Mouse (Mus musculus): Measurements from ENCODE around the gene Tbx15. TPM values are rescaled to one million over a fixed set of nuclear protein-coding genes. Genes with fewer than 3 reads are reported as not detected.

Gene Tbx15
- polyA plus RNA-seq, 2 experiments = 0.06 TPM; not detected in 1

- Histone ChIP-seq H3K4me1 (replicated peaks; ENCODE audit: control insufficient read depth in 2 of 2, insufficient read depth in 2 of 2, low read length in 1 of 2) (no peaks in the 10 kb centered on the region), H3K27me3 (ENCODE audit: control insufficient read depth, insufficient read depth, low read length) (no peaks in the 10 kb centered on the region), H3K36me3 (replicated peaks; ENCODE audit: control insufficient read depth, insufficient read depth, low read depth) (no peaks in the 10 kb centered on the region), H3K9ac (replicated peaks) (no peak overlapping the region), H3K4me3 (ENCODE audit: insufficient read depth in 1 of 2, low read depth in 2 of 2, low read length in 2 of 2) (no peak overlapping the region), H3K27ac (no peak overlapping the region), H3K4me2 (ENCODE audit: low read depth) (no peak overlapping the region), H3K9me3 (ENCODE audit: control insufficient read depth, low read length) (no peaks in the 10 kb centered on the region)
- 50% methylated on average over 2 of the region's 2 CpGs for WGBS (ENCODE audit: insufficient replicate concordance)
- ATAC-seq (ENCODE audit: insufficient read depth) (no peak), DNase-seq (ENCODE audit: low read depth in 3 of 3, low spot score in 3 of 3) (no peak)
- TF ChIP-seq CTCF (IDR thresholded peaks at IDR 0.05; ENCODE audit: low read depth) (no peak), EP300 (IDR thresholded peaks at IDR 0.05; ENCODE audit: low read depth) (no peak)
Measured at GRCm38 (mm10) chr3:99300846-99301245, 60.7 kb downstream of the Tbx15 start.

- no peak for TF ChIP-seq CTCF (IDR thresholded peaks at IDR 0.05; ENCODE audit: low read depth)
- DNase-seq (ENCODE audit: low read depth in 3 of 3, low spot score in 3 of 3) (no peak), ATAC-seq (ENCODE audit: insufficient read depth) (no peak)
- H3K4me1 ChIP-seq (replicated peaks; ENCODE audit: control insufficient read depth in 2 of 2, insufficient read depth in 2 of 2, low read length in 1 of 2) = no peaks in the 10 kb centered on the region
- H3K36me3 ChIP-seq (replicated peaks; ENCODE audit: control insufficient read depth, insufficient read depth, low read depth) = no peaks in the 10 kb centered on the region
- H3K4me2 ChIP-seq (ENCODE audit: low read depth) = no peak overlapping the region
- H3K4me3 ChIP-seq (ENCODE audit: insufficient read depth in 1 of 2, low read depth in 2 of 2, low read length in 2 of 2) = no peak overlapping the region
- H3K27me3 ChIP-seq (ENCODE audit: control insufficient read depth, insufficient read depth, low read length) = no peaks in the 10 kb centered on the region
- H3K27ac ChIP-seq = no peak overlapping the region
- no peak overlapping the region for H3K9ac ChIP-seq (replicated peaks)
- 33% methylated on average over 2 of the region's 2 CpGs for WGBS (ENCODE audit: insufficient replicate concordance)
- no peaks in the 10 kb centered on the region for H3K9me3 ChIP-seq (ENCODE audit: control insufficient read depth, low read length)
Measured at GRCm38 (mm10) chr3:99310877-99311276, 70.7 kb downstream of the Tbx15 start.

GRCm38 (mm10) chr3:99311943-99312635, 71.9 kb downstream of the Tbx15 start:
- DNase-seq (ENCODE audit: low read depth in 3 of 3, low spot score in 3 of 3) (no peak), ATAC-seq (ENCODE audit: insufficient read depth) (no peak)
- no peak overlapping the region for H3K27ac ChIP-seq
- WGBS (ENCODE audit: insufficient replicate concordance) = 54% methylated on average over 7 of the region's 7 CpGs
- no peaks in the 10 kb centered on the region for H3K36me3 ChIP-seq (replicated peaks; ENCODE audit: control insufficient read depth, insufficient read depth, low read depth)
- no peak overlapping the region for H3K9ac ChIP-seq (replicated peaks)
- no peak overlapping the region for H3K4me3 ChIP-seq (ENCODE audit: insufficient read depth in 1 of 2, low read depth in 2 of 2, low read length in 2 of 2)
- no peak for TF ChIP-seq CTCF (IDR thresholded peaks at IDR 0.05; ENCODE audit: low read depth)
- no peak for TF ChIP-seq EP300 (IDR thresholded peaks at IDR 0.05; ENCODE audit: low read depth)
- H3K9me3 ChIP-seq (ENCODE audit: control insufficient read depth, low read length) = no peaks in the 10 kb centered on the region
- no peaks in the 10 kb centered on the region for H3K27me3 ChIP-seq (ENCODE audit: control insufficient read depth, insufficient read depth, low read length)
- no peaks in the 10 kb centered on the region for H3K4me1 ChIP-seq (replicated peaks; ENCODE audit: control insufficient read depth in 2 of 2, insufficient read depth in 2 of 2, low read length in 1 of 2)
- H3K4me2 ChIP-seq (ENCODE audit: low read depth) = no peak overlapping the region

- H3K4me1 ChIP-seq (replicated peaks; ENCODE audit: control insufficient read depth in 2 of 2, insufficient read depth in 2 of 2, low read length in 1 of 2) = no peaks in the 10 kb centered on the region
- no peak for ATAC-seq (ENCODE audit: insufficient read depth)
- WGBS (ENCODE audit: insufficient replicate concordance) = 49% methylated on average over 2 of the region's 2 CpGs
- H3K4me2 ChIP-seq (ENCODE audit: low read depth) = no peak overlapping the region
- no peaks in the 10 kb centered on the region for H3K36me3 ChIP-seq (replicated peaks; ENCODE audit: control insufficient read depth, insufficient read depth, low read depth)
- TF ChIP-seq CTCF (IDR thresholded peaks at IDR 0.05; ENCODE audit: low read depth) = no peak
- no peak for TF ChIP-seq EP300 (IDR thresholded peaks at IDR 0.05; ENCODE audit: low read depth)
- no peaks in the 10 kb centered on the region for H3K9me3 ChIP-seq (ENCODE audit: control insufficient read depth, low read length)
- no peak for DNase-seq (ENCODE audit: low read depth in 3 of 3, low spot score in 3 of 3)
- H3K9ac ChIP-seq (replicated peaks) = no peak overlapping the region
- H3K4me3 ChIP-seq (ENCODE audit: insufficient read depth in 1 of 2, low read depth in 2 of 2, low read length in 2 of 2) = no peak overlapping the region
- H3K27ac ChIP-seq = no peak overlapping the region
- no peaks in the 10 kb centered on the region for H3K27me3 ChIP-seq (ENCODE audit: control insufficient read depth, insufficient read depth, low read length)
Measured at GRCm38 (mm10) chr3:99322345-99322744, 82.2 kb downstream of the Tbx15 start.

- Histone ChIP-seq H3K27ac (no peak overlapping the region), H3K36me3 (replicated peaks; ENCODE audit: control insufficient read depth, insufficient read depth, low read depth) (no peaks in the 10 kb centered on the region), H3K4me3 (ENCODE audit: insufficient read depth in 1 of 2, low read depth in 2 of 2, low read length in 2 of 2) (no peak overlapping the region), H3K4me1 (replicated peaks; ENCODE audit: control insufficient read depth in 2 of 2, insufficient read depth in 2 of 2, low read length in 1 of 2) (no peaks in the 10 kb centered on the region), H3K9ac (replicated peaks) (no peak overlapping the region), H3K4me2 (ENCODE audit: low read depth) (no peak overlapping the region), H3K9me3 (ENCODE audit: control insufficient read depth, low read length) (no peaks in the 10 kb centered on the region), H3K27me3 (ENCODE audit: control insufficient read depth, insufficient read depth, low read length) (no peaks in the 10 kb centered on the region)
- ATAC-seq (ENCODE audit: insufficient read depth) (no peak), DNase-seq (ENCODE audit: low read depth in 3 of 3, low spot score in 3 of 3) (no peak)
- WGBS (ENCODE audit: insufficient replicate concordance) = 52% methylated on average over 5 of the region's 5 CpGs
- TF ChIP-seq CTCF (IDR thresholded peaks at IDR 0.05; ENCODE audit: low read depth) (no peak), EP300 (IDR thresholded peaks at IDR 0.05; ENCODE audit: low read depth) (no peak)
Measured at GRCm38 (mm10) chr3:99329316-99329715, 89.1 kb downstream of the Tbx15 start.
